Mouse (Mus musculus) right cerebral cortex, postnatal 14 days (tissue): Measurements from ENCODE around the gene Gtf3c6.

ENCODE experiments used
- DNase-seq: peaks from one replicate; pipeline ENCODE4 v3.0.0; 2022

Gene Gtf3c6

DNA sequence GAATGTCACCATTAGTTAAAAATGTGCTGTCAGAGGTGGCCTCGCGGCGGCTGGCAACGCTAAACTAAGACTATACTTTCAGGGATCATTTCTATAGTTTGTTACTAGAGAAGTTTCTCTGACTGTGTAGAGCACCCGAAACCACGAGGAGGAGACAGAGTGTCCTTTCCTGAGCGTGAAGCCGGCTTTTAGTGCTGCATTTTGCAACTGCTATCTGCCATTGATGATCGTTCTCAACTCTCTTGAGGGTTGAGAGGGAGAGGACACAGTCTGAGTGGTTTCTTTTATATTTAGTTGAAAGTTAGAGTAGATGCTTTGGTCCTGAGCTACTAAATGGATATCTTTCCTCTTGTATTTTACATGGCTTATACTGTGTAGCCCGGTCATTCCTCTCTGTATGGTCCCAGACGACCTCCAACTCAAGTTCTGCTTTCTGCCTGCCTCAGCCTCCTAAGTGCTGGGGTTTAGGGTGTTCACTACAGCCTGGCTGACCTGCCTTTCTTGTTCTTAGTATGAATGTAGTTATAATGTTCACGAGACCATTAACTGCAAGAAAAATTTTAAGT lies 576 bp upstream of the Gtf3c6 start:
- DNase-seq: peak; percentile 49

DNA sequence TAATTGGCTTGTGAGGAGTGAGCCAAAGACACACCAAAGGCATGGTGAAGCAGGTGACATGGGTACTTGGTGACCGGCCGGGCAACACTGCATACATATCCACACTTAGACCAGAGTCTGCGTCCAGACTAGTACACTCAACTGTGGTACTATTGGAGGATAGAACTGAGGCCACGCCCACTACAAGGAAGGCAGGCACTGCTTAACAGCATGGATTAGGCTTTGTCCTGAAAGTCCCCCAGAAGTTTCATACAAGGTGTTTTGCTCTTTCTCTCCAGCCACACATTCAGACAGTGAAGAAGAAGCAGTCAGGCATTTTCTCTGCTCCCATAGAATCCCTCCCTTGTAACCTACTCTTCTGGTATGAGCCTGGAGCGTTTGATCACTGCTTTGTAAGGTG lies 1.2 kb downstream of the Gtf3c6 start:
- peak; percentile 17 for DNase-seq

DNA sequence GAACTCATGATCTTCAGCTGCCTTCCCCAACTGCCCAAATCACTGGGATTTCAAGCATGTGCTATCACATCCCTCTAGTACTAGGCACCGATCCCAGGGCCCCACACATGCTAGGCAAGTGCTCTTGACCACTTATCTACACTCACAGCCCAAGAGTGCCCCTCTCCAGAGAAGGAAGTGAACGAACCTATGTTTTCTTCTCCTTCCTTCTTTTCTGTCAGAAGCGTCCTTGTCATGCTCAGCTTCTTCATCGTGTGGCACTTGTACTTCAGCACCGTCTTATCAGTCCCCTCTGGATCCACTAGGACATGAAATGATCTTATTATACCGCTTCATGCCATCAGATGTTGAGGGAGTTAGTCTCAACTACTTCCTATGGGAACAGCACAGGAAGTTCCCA lies 6.9 kb downstream of the Gtf3c6 start:
- DNase-seq: no peak

DNA sequence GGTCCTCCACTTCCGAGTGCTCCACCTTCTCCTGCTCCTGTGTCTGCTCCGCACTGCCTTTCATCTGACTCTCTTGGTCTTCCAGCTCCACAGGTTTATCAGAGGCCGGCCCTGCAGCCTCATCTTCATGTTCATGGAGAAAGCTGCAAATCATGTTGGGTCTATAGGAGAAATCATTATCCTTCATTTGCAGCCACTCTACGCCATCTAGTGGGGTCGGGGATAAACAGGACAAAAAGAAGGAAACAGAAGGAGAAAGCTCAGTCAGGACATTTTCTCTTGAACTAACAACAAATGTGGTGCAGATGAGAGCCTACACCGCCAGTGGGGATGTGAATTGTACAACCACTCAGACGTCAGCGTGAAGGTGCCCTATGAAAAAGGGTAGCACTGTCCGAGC lies 8.3 kb downstream of the Gtf3c6 start:
- peak; percentile 14 for DNase-seq

DNA sequence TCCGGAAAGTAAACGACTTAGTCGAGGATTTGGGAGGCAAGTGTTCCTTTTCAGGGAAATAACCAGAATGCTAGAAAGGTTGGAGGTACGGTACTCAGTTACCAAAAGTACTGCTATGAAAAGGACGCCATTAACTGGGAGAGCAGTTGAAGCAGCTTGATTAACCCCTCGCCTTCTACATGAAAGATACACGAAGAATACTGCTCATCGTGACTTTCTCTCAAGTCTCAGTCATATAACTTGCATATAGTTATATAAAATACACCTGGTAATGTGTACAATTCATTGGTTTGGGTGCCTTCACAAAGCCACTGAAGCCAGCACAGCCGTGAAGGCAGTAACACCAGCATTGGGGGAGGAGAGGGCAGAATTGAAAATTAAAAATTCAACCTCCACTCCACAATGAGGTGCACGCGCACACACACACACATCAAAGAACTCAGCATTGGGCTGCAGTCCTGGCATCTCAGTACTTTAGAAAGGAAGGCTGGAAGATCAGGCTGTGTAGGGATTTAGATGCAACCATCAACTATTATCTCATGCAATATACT lies 10.7 kb downstream of the Gtf3c6 start:
- no peak for DNase-seq

DNA sequence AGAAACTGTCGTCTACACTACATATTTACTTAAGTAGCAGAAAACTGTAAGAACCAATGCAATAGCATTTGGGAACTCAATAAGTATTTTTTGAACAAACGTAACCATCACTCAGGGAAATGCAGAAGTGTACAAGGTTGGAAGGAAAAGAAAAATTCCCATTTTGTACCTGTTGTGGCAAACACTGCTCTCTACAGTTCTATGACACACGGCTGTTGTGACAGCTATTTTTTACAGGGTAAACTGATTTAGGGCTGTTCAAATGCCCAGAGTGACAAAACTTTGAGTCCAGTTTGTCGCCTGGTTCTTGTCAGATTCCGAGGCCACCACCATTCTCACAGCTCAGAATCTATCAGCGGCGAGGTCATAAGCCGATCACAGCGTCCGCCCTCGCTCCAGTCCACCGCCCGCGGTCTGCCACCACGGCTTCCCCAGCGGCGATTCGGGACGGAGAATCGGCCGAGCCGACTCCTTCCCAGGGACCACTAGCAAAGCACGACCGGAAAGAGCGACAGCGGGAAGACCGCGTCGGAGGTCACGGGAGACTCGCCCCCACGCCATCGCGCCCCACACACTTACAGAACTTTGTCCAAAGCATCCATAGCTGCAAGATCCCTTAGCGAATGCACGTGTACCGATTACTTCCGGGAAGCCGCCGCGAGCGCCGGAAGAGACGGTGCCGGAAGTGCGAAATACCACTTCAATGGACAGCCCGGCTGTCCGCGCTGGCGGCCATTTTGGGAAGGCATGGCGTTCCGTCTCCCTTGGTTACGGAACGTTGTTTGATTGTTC lies 11.3 kb downstream of the Gtf3c6 start, which contains the start of gene Rpf2:
Gene Rpf2, minus strand, starts transcription at position 663 of the 792 bp plus-strand sequence.
- peak; percentile 82 for DNase-seq

DNA sequence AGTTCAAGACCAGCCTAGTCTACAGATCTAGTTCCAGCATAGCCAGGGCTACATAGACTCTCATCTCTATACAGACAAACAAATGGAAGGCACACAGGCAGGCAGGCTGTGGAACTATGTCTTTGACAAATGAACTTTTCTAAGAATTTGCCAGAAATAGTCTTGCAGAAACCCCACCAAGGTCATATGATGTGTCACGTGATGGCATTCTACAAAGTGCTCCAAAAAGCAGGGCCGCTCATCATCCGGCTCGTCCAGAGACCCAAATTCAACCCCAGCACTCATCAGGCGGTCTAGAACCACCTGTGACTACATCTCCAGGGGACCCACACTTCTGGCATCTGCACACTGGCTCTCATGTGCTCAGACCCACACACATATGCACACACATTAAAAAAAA lies 20.1 kb downstream of the Gtf3c6 start:
- DNase-seq: no peak

DNA sequence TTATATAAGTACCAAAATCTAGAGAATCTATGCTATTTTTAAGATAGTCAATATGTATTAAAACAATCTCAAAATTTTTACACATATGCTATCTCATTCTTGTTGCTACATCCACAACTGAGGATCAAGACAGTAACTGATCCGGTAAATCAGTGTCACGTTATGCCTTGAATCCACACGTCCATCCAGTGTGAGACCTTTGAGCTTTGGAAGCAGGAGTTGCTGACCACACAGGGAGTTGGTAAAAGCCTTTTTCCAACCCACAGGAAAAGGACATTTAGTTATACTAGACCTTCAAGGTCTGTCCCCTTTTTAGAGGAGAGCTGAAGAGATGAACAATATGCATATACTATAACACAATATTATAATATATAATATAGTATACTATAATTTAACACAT lies 24.7 kb downstream of the Gtf3c6 start:
- no peak for DNase-seq

DNA sequence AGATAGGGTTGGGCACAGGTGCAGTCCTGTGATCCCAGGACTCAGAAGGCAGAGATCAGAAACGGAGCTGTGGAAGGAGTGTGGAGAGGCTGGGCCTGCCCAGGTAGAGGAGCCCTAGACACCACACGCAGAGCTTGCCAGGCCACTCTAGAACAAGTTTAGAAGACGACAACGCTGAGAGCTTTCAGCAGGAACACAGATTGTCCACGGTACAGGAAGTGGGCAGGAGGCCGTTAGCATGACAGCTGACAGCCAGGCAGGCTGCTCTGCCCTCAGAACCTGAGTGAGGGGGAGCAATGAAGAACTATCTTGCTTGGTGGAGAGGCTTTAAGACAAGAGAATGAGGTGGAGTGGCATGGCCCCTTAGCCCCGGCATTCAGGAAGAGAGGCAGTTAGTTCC lies 25.5 kb downstream of the Gtf3c6 start:
- DNase-seq: no peak

DNA sequence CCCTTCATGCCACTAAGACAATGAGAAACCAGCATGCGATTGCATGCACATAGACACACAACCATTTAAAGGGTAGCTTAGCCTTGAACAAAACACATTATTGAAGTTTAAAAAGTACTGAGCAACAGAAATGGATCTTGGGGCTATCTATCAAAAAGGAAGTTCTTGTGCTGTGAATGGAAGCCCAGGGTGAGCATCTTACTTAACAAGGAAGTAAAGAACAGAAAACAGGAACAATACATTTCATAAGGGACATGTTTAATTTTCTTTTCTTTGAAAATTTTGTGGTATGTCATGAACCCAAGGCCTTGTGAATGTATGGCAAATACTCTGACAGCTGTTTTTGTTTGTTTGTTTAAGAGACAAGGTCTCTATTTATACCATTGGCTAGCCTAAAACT lies 28.2 kb downstream of the Gtf3c6 start:
- DNase-seq: no peak

DNA sequence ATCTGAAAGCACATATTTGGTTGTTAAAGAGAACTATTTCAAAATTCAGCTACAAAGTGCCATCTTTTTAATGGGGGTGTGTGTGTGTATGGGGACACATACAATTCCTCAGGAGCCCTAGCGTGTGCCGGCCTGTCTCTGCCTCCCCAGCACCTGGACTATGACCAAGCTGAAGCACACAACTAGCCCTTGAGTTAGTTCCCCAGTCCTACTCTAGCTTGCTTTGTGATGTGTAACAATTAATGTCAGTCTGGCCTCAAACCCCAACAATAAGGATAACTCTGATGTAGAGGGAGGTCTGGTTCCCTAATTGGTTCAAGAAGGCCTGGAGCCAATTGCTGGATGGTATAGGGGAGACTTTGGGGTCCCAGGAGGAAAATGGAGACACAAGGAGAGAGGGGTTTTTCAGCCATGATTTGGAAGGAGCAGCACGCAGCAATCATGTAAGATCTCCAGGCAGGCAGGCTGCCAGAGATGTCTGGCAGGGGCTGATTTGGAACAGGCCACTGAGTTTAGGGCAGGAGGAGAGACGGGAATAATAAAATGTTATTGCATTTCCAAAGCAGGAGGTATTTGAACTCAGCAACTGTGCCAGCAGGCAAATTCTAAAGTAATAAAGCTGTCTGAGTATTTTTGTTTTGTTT lies 30.1 kb downstream of the Gtf3c6 start:
- DNase-seq: no peak

DNA sequence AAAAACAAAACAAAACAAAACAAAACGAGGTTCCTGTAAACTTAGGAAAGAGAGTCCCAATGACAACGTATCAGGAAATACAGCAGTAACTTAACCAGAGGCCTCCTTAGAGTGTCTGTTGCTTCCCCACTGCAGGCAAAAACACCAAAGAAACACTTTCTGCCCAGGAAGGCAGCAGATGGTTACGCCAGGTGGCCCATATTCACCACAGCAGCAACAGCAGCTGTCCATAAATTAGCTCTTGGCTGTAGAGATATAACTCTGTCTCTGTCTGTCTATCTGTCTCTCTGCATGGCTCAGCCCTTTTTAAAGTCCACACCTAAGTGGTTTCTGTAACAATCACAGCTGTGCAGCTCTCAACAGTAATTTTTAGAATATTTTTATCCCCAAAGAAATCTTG lies 39.0 kb downstream of the Gtf3c6 start:
- DNase-seq: no peak

DNA sequence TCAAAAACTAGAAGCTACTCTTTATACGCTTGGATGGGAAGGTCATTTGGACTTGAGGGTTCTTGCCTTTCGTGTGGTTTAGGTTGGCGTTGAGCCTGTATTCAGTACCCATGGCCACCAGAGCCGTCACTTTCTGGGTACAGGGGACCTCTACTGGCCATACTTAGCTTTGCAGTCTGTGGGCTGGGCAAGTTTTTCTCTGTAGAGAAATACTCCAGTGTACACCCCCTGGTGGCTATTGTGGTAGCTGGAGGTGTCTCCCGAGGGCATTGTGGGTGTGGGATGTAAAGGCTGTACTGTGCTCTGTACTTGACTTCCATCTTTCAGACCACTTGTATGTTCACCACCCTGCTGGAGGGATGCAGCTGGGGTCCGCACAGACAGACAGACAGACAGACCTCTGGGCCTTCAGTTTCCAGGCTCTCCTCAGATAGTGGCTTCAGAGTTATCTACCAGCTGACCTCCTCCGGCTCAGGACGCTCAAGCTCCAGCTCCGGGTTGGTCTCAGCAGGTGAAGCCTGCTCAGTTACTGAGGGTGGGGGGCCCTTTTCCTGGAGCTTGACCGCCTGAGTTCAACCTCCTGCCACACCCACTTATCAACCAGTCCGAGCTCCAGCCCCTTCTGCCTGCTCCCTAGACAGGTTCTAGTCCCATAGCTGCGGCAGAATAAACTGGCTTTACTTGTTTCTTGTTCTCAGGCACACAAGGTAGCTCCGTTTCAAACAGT lies 45.3 kb downstream of the Gtf3c6 start:
- DNase-seq: peak; percentile 90
